Mouse (Mus musculus) liver, embryonic 14.5 days (tissue): ENCODE measurements around the gene Fat4.

Experiments
- CTCF ChIP-seq: IDR thresholded peaks from 2 replicates; pipeline ENCODE4 v1.5.1; 2016; ENCODE audit warnings: antibody characterized with exemption, low read depth, control low read depth
- EP300 ChIP-seq: IDR thresholded peaks from 2 replicates; pipeline ENCODE4 v1.6.1; 2016; ENCODE audit warnings: antibody characterized with exemption, low read depth

DNA sequence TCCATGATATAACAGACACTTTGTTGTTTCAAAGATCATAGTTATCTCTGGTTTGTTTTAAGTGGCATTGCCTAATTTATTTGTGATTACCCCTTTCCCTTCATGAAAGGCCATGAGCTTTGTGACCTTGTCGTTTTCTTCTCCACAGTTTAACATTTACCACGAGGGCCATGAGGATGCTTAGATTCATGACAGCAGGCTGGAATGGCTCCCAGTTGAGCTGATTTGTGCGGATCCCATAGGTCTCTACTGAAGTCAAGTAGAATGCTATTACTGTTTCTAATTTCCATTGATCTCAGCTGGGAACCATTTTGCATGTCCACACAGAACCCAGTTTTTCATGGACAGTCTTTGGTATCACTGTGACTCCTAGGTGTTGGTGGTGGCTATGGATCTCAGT, 67.5 kb downstream of the Fat4 start:
- TF ChIP-seq CTCF (no peak), EP300 (no peak)
